Mouse (Mus musculus): Measurements from ENCODE around the gene Mecom. TPM values are rescaled to one million over a fixed set of nuclear protein-coding genes. Genes with fewer than 3 reads are reported as not detected.
A peak's percentile ranks its signal among the peaks of the same experiment; 100 is the strongest.

The Mecom gene
- polyA plus RNA-seq, 1 experiment from 2014 or later, result 19.5 TPM

DNA sequence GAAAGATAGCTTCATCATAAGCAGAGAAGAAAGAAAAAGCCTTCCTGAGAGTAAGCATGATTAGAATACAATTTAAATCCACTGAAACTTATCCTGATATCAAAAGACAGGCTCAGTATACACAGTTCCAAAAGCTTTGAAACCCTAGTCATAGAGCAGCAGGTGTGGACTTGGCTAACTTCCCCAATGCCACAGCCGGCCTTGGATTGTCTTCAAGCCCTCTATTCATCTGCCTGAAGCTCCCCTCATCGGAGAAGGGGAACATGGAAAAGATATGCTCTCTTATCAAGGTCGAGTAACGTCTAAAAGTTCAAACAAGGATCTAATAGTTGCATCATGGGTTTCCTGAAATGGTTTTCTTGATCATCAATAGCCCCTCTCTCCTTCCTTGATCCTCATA lies 152.9 kb downstream of the Mecom start:
- Histone ChIP-seq H3K27ac (ENCODE audit: low read depth, low read length) (no peak overlapping the region), H3K4me3 (ENCODE audit: low read depth, low read length) (no peak overlapping the region), H3K9me3 (ENCODE audit: control insufficient read depth, low read length) (no peaks in the 10 kb centered on the region), H3K9ac (ENCODE audit: low read length) (no peak overlapping the region), H3K36me3 (ENCODE audit: control insufficient read depth, insufficient read depth, low read length) (no peaks in the 10 kb centered on the region), H3K27me3 (ENCODE audit: control insufficient read depth, insufficient read depth, low read length) (no peaks in the 10 kb centered on the region), H3K4me2 (ENCODE audit: low read depth, low read length, severe bottlenecking) (no peak overlapping the region), H3K4me1 (replicated peaks; ENCODE audit: control insufficient read depth, insufficient read depth, low read length) (peaks cover 3% of the 10 kb centered on the region; the same call in 1 of the 2 replicates)
- WGBS, result 84% methylated on average over 4 of the region's 4 CpGs
- DNase-seq (ENCODE audit: low spot score) (no peak), ATAC-seq (replicated peaks; ENCODE audit: low FRiP score) (no peak)

DNA sequence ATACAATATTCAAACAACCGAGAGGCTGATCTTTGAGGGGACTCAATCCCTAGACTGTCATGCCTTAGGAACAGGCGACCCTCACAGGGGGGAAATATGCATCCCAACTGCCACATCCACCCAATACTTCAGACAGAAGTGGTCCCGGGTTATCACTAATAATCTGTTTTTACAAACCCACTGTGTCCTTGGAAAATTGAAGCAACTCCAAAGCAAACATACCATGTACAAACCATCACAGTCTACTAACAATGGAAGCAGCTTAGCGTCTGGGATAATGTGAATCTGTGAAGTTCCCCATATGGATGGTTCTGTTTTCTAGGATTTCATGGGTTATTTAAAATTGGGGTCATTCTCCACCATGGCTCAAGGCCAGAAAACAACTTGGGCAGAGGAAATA lies 155.1 kb downstream of the Mecom start:
- no peak for ATAC-seq (replicated peaks; ENCODE audit: low FRiP score)
- 63% methylated on average over 4 of the region's 4 CpGs for WGBS
- Histone ChIP-seq H3K4me1 (replicated peaks; ENCODE audit: control insufficient read depth, insufficient read depth, low read length) (peaks cover 3% of the 10 kb centered on the region; the same call in 1 of the 2 replicates), H3K27me3 (ENCODE audit: control insufficient read depth, insufficient read depth, low read length) (no peaks in the 10 kb centered on the region), H3K4me3 (ENCODE audit: low read depth, low read length) (no peak overlapping the region), H3K9me3 (ENCODE audit: control insufficient read depth, low read length) (no peaks in the 10 kb centered on the region), H3K27ac (ENCODE audit: low read depth, low read length) (no peak overlapping the region), H3K9ac (ENCODE audit: low read length) (no peak overlapping the region), H3K4me2 (ENCODE audit: low read depth, low read length, severe bottlenecking) (no peak overlapping the region), H3K36me3 (ENCODE audit: control insufficient read depth, insufficient read depth, low read length) (no peaks in the 10 kb centered on the region)
- no peak for DNase-seq (ENCODE audit: low spot score)

DNA sequence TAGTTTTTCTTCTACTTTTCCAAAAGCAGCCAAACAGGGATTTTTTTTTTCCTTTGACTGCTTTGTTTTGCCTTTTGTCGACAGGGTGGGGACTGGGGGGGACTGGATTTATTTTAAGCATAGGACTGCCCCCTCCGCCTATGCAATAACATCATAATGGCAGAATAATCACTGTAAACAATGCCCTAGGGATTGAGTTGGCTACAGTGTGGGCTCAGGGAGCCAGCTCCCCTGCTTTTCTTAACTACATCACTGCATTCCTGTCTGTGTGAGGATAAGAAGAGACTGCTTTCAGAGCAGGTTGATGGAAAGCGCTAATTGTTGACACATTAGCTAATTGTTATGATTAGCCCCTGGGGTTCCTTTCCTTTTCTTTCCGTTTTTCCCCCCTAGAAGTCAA lies 155.6 kb downstream of the Mecom start:
- DNase-seq (ENCODE audit: low spot score) (no peak), ATAC-seq (replicated peaks; ENCODE audit: low FRiP score) (no peak)
- Histone ChIP-seq H3K9me3 (ENCODE audit: control insufficient read depth, low read length) (no peaks in the 10 kb centered on the region), H3K36me3 (ENCODE audit: control insufficient read depth, insufficient read depth, low read length) (no peaks in the 10 kb centered on the region), H3K4me2 (ENCODE audit: low read depth, low read length, severe bottlenecking) (no peak overlapping the region), H3K27ac (ENCODE audit: low read depth, low read length) (no peak overlapping the region), H3K4me1 (replicated peaks; ENCODE audit: control insufficient read depth, insufficient read depth, low read length) (peaks cover 3% of the 10 kb centered on the region; the same call in 1 of the 2 replicates), H3K9ac (ENCODE audit: low read length) (no peak overlapping the region), H3K4me3 (ENCODE audit: low read depth, low read length) (no peak overlapping the region), H3K27me3 (ENCODE audit: control insufficient read depth, insufficient read depth, low read length) (no peaks in the 10 kb centered on the region)
- 21% methylated on average over 4 of the region's 4 CpGs for WGBS

DNA sequence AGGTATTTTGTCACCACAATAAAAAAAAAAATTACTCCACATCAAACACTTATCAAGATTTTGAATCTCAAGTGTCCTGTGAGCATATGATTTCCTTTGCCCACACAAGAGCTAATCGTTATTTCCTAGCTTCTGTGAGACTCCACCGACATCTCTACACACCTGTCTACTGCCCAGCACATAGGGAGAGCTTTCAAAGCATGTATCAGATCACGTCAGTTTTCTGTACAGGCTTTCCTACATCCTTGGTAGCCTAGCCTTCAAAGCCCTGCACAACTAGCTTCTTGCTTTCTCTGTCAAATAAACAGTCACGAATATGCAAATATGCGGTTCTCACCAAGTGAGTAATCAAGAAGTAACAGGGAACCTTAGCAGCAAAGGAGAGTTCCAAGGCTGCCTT lies 157.5 kb downstream of the Mecom start:
- Histone ChIP-seq H3K4me2 (ENCODE audit: low read depth, low read length, severe bottlenecking) (no peak overlapping the region), H3K9me3 (ENCODE audit: control insufficient read depth, low read length) (no peaks in the 10 kb centered on the region), H3K27me3 (ENCODE audit: control insufficient read depth, insufficient read depth, low read length) (no peaks in the 10 kb centered on the region), H3K4me3 (ENCODE audit: low read depth, low read length) (no peak overlapping the region), H3K27ac (ENCODE audit: low read depth, low read length) (no peak overlapping the region), H3K36me3 (ENCODE audit: control insufficient read depth, insufficient read depth, low read length) (no peaks in the 10 kb centered on the region), H3K9ac (ENCODE audit: low read length) (no peak overlapping the region), H3K4me1 (replicated peaks; ENCODE audit: control insufficient read depth, insufficient read depth, low read length) (peaks cover 3% of the 10 kb centered on the region; the same call in 1 of the 2 replicates)
- ATAC-seq (replicated peaks; ENCODE audit: low FRiP score), result no peak
- 83% methylated on average over 5 of the region's 5 CpGs for WGBS
- no peak for DNase-seq (ENCODE audit: low spot score)

DNA sequence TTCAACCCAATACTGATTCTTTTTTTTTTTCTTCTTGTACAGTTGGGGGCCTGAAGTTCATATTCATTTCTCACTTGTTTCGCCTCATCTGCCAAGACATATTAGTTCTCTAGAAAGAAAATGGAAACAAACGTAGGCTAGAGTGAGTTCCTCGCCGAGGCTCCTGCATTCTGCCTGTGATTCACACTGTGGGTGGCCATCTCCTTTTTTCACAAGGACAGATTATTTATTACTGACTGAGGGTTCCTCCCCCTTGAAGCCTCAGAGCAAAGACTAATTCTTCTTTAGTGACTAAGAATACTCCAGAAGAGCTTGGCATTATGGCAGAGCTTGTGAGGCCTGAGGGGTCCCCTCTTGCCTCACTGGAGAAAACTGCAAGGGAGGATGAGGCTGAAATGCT lies 167.5 kb downstream of the Mecom start:
- Histone ChIP-seq H3K4me2 (ENCODE audit: low read depth, low read length, severe bottlenecking) (no peak overlapping the region), H3K4me3 (ENCODE audit: low read depth, low read length) (no peak overlapping the region), H3K4me1 (replicated peaks; ENCODE audit: control insufficient read depth, insufficient read depth, low read length) (no peaks in the 10 kb centered on the region), H3K36me3 (ENCODE audit: control insufficient read depth, insufficient read depth, low read length) (no peaks in the 10 kb centered on the region), H3K27ac (ENCODE audit: low read depth, low read length) (no peak overlapping the region), H3K9ac (ENCODE audit: low read length) (no peak overlapping the region), H3K9me3 (ENCODE audit: control insufficient read depth, low read length) (no peaks in the 10 kb centered on the region), H3K27me3 (ENCODE audit: control insufficient read depth, insufficient read depth, low read length) (no peaks in the 10 kb centered on the region)
- ATAC-seq (replicated peaks; ENCODE audit: low FRiP score), result no peak
- WGBS, result 63% methylated on average over 4 of the region's 4 CpGs
- DNase-seq (ENCODE audit: low spot score), result no peak

DNA sequence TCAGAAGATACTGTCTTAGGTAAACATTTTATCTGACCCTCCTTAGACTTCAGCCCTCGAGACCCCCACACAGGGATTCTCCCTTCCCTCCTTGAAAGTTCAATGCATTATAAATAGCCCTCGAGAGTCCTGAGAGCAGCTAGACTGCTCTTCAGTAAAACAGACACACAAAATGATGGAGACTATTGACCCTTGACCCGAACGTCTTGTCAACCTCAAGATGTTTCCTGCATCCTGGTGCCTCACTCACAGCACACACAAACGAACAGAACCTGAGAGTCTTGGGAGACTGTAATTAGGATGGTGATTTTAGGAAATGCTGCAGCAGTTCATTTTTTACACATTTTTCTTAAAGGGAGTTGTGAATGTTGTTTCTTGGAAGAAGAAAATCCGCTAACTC lies 168.5 kb downstream of the Mecom start:
- no peaks in the 10 kb centered on the region for H3K27me3 ChIP-seq (ENCODE audit: control insufficient read depth, insufficient read depth, low read length)
- no peaks in the 10 kb centered on the region for H3K4me1 ChIP-seq (replicated peaks; ENCODE audit: control insufficient read depth, insufficient read depth, low read length)
- H3K27ac ChIP-seq (ENCODE audit: low read depth, low read length), result no peak overlapping the region
- H3K9me3 ChIP-seq (ENCODE audit: control insufficient read depth, low read length), result no peaks in the 10 kb centered on the region
- no peak overlapping the region for H3K9ac ChIP-seq (ENCODE audit: low read length)
- no peak overlapping the region for H3K4me2 ChIP-seq (ENCODE audit: low read depth, low read length, severe bottlenecking)
- ATAC-seq (replicated peaks; ENCODE audit: low FRiP score) (no peak), DNase-seq (ENCODE audit: low spot score) (no peak)
- no peak overlapping the region for H3K4me3 ChIP-seq (ENCODE audit: low read depth, low read length)
- no peaks in the 10 kb centered on the region for H3K36me3 ChIP-seq (ENCODE audit: control insufficient read depth, insufficient read depth, low read length)
- 80% methylated on average over 6 of the region's 6 CpGs for WGBS

DNA sequence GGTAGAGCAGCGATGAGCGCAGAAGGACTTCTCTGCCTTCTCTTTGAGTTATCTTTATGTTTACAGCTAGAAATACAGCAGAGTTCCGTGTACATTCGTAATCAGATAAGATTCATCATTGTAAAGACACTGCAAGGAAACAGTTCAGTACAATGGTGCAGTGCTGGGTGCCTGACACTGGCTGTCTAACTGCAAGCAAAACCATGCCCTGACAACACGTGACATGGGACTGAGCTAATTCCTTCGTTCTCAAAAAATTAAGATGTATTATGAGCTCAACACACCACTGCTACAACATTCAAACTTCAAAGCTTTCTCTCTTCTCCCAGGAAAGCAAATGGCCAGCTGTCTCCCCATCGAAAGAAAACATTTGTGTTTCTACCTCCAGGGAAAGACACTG lies 176.3 kb downstream of the Mecom start:
- Histone ChIP-seq H3K4me1 (replicated peaks; ENCODE audit: control insufficient read depth, insufficient read depth, low read length) (no peaks in the 10 kb centered on the region), H3K27ac (ENCODE audit: low read depth, low read length) (no peak overlapping the region), H3K27me3 (ENCODE audit: control insufficient read depth, insufficient read depth, low read length) (no peaks in the 10 kb centered on the region), H3K36me3 (ENCODE audit: control insufficient read depth, insufficient read depth, low read length) (no peaks in the 10 kb centered on the region), H3K4me3 (ENCODE audit: low read depth, low read length) (0 out of 2 replicates have a peak overlapping the region, but pooled peaks have one; percentile 5), H3K9ac (ENCODE audit: low read length) (no peak overlapping the region), H3K9me3 (ENCODE audit: control insufficient read depth, low read length) (no peaks in the 10 kb centered on the region), H3K4me2 (ENCODE audit: low read depth, low read length, severe bottlenecking) (peak overlapping the region; percentile 38)
- DNase-seq (ENCODE audit: low spot score), result no peak
- no peak for ATAC-seq (replicated peaks; ENCODE audit: low FRiP score)
- 55% methylated on average over 7 of the region's 7 CpGs for WGBS

DNA sequence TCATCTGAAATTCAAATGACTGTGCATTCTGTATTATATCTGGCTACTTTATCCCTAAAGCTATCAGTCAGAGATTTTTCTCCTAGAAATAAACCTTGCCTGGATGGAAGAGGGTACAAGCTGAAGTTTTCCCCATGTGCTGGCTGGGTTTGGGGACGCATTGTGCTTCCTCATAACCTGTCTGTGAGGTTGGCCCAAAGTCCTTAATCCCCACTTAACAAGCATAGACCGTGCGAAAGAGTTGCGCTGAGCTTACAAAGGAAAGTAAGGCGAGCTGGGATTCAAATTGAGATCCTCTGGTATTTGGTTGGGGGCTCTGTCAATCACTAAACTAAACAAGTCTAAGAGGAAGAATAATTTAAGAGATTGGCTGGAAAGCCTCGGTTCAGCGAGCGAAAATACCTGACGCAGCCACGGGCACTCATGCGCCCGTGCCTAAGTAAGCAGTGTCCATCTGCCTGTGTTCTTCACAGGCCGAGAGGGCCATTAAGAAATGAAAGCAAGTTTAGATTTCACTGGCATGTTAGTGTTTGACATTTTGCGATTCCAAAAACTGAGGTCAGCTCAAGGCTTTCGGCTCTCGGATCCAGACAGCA lies 176.8 kb downstream of the Mecom start:
- 0 out of 2 replicates have a peak overlapping the region, but pooled peaks have one; percentile 5 for H3K4me3 ChIP-seq (ENCODE audit: low read depth, low read length)
- peak overlapping the region; percentile 18; the same call in 1 of the 2 replicates for H3K9ac ChIP-seq (ENCODE audit: low read length)
- 18% methylated on average over 16 of the region's 16 CpGs for WGBS
- H3K9me3 ChIP-seq (ENCODE audit: control insufficient read depth, low read length), result no peaks in the 10 kb centered on the region
- peak overlapping the region; percentile 38 for H3K4me2 ChIP-seq (ENCODE audit: low read depth, low read length, severe bottlenecking)
- peak; percentile 52 for DNase-seq (ENCODE audit: low spot score)
- no peaks in the 10 kb centered on the region for H3K4me1 ChIP-seq (replicated peaks; ENCODE audit: control insufficient read depth, insufficient read depth, low read length)
- peak; percentile 46; the same call in 1 of the 2 replicates for ATAC-seq (replicated peaks; ENCODE audit: low FRiP score)
- H3K27me3 ChIP-seq (ENCODE audit: control insufficient read depth, insufficient read depth, low read length), result no peaks in the 10 kb centered on the region
- no peaks in the 10 kb centered on the region for H3K36me3 ChIP-seq (ENCODE audit: control insufficient read depth, insufficient read depth, low read length)
- no peak overlapping the region for H3K27ac ChIP-seq (ENCODE audit: low read depth, low read length)

DNA sequence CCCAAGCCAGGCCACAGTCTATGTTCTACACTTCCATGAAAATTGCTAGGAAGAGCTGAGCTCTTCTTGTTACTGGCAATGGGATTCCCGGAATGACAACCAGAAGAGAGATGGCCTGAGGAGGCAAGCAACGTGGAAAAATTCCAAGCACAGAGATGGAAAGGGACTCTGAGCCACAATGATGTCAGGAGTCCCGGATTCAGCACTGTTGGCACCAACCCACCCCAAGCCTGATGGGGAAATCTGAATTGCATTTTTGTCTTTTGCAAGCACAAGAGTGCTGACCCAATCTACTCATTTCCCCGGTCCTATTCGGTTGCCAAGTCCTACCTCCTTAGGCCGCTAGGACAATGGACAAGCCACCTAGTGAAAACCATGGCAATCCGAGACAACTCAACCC lies 181.2 kb downstream of the Mecom start:
- Histone ChIP-seq H3K27ac (ENCODE audit: low read depth, low read length) (no peak overlapping the region), H3K4me1 (replicated peaks; ENCODE audit: control insufficient read depth, insufficient read depth, low read length) (no peaks in the 10 kb centered on the region), H3K9ac (ENCODE audit: low read length) (no peak overlapping the region), H3K36me3 (ENCODE audit: control insufficient read depth, insufficient read depth, low read length) (no peaks in the 10 kb centered on the region), H3K4me2 (ENCODE audit: low read depth, low read length, severe bottlenecking) (no peak overlapping the region), H3K27me3 (ENCODE audit: control insufficient read depth, insufficient read depth, low read length) (no peaks in the 10 kb centered on the region), H3K9me3 (ENCODE audit: control insufficient read depth, low read length) (no peaks in the 10 kb centered on the region), H3K4me3 (ENCODE audit: low read depth, low read length) (no peak overlapping the region)
- WGBS, result 89% methylated on average over 7 of the region's 7 CpGs
- DNase-seq (ENCODE audit: low spot score), result no peak
- ATAC-seq (replicated peaks; ENCODE audit: low FRiP score), result no peak
